Mouse (Mus musculus) fibroblast of lung, adult 2 months (primary cell): ENCODE data around the gene Eif2a.
"Not testable (repeated sequence)": the region's sequence is repeated elsewhere in the genome, so short reads cannot be mapped to it uniquely, and the experiment has no call there.

Experiments
- DNase-seq: peaks from one replicate; pipeline ENCODE4 v3.0.0-alpha.2; 2011; ENCODE audit warnings: low read depth

Gene Eif2a

DNA sequence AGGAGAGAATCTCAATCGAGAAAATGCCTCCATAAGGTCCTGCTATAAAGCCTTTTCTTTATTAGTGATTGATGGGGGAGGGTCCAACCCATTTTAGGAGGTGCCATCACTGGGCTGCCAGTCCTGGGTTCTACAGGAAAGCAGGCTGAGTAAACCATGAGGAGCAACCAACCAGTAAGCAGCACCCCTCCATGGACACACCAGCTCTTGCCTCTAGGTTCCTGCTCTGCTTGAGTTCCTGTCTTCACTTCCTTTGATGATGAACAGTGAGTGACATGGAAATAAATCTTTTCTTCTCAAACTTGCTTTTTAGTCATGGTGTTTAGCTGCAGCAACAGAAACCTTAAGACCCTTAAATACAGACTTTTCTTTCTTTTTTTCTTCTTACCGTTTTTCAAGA is 4.3 kb upstream of the Eif2a start:
- no peak for DNase-seq

DNA sequence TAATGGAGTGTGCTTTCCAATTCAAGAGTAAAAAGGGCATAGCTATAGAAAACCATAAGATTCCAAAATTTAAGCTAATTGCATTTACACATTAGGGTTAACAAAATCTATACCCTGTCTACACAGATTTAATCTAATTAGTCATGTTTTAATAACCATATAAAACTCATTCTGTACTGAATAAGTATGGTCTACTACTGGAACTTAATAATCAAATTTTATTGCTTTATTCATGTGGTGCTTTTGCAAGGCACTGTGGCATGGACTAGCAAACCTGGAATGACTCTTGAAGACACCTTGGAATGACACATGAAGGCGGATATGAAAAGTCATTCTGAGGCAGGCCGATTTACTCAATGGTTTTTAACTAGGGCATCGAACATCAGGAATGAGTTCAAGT is 2.2 kb upstream of the Eif2a start:
- no peak for DNase-seq

DNA sequence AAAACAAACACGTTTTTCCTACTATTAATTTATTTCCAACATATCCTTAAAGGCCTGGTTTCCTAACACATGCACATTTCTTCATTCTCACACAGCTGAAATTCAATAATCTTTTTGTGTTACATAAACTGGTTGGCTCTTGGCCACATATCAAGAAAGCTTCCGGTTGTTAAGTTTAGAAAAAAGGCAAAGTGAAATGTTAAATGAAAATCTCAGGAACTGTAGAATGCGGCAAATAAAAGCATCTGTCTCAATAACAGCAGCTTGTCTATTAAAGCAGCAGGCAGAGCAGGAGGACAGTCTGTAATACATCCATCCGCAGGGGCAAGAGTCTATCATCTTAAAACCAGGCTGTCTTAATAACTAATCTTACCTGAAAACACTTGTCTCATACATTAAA is 1.4 kb upstream of the Eif2a start:
- no peak for DNase-seq

DNA sequence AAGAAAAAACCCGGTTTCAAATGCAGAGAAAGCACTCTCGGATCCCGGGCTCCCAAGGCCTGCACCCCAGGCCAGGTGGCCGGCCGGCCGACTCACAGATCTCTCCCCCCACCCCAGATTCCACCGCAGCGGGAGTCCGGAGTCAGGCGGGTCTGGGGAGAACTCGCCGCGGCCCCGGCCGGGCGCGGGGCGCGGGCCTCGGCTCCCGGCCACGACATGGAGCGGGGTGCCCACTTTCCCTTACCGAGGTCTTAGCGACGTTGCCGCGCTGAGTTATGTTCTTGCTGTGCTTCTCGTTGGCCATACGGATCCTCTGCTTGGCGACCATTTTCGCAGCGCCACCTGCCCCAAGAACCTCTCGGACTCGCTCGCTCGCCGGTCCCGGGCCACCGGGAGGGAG is 455 bp upstream of the Eif2a start:
- no peak for DNase-seq

DNA sequence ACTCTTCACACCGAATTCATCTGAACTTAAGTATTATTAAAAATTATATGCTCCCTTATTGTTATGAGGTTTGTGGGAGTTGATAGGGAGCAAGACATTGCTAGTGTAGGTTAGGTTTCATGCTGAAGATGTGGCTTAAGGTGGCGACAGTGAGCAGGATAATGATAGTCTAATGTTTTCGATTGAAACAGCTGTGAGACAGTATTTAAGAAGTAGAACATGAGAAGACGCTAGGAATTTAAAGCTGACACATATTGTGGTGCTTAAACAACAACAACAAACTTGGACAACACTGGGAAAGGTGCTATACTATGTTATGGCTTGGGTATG is 752 bp downstream of the Eif2a start:
- DNase-seq: no peak

DNA sequence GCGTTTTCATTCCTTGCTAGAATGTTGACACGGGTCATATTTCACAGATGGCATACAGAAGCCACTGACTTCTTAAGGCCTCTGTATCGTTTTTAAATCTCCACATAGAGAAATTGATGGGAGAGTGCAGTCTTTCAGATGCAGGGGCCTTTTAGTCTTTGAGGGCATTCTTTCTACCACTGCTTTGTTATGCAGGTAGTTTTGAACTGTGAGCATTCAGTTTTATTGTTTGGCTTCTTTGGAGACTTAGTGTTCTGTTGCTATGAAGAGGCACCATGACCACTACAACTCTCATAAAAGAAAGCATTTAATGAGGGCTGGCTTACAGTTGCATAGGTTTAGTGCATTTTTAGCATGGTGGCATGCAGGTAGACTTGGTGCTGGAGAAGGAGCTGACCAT is 11.0 kb downstream of the Eif2a start:
- DNase-seq: no peak

DNA sequence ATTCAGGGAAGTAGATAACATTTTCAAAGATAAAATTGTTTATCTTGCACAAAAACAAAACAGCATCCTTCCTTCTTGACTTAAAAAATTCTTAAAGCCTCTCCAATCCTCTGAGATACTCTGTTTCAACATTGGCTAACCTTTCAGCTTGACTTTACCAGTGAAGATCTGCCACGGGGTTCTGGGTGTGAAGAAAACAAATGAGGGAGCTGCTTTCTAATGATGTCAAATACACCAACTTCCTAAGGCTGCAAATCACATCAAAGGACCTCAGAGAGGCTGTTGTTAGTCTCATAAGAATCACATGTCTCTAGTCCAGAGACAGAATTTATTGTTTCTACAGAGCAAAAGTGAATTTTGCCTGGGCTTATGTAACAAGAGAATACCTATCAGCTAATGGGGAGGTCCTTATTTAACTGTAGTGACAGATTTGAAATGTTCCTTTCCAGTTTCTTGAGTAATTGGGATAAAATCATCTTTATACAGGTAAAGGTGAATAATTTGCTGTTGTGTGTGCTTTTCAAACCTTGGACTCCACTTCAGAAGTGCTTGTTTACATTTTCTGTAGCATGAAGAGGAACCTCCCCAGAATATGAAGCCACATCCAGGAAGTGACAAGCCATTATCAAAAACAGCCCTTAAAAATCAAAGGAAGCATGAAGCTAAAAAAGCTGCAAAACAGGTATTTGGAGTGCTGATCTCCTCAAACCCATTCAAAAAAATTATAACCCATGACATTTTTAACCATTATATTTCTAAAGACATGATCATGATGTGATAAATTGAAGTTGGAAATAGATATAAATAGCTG is 26.6 kb downstream of the Eif2a start:
- no peak for DNase-seq

DNA sequence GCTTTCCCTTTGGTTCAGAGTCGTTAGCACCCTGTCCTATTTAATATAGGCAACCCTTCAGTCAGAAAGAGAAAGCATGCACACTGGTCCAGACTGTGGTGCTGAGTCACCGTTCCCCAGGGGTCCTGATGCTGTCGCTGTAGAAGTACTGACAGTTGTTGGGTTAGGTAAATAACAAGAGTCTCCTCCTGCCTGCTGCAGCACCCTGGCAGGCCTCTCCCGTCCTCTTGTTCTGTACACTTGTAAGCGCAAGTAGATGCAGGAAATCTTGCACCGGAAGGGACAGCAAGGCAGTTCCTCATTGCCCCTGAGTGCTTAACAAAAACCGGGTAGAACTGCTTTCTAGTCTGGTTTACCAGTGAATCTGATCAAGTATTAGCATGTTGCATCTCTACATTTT is 31.0 kb downstream of the Eif2a start:
- no peak for DNase-seq

DNA sequence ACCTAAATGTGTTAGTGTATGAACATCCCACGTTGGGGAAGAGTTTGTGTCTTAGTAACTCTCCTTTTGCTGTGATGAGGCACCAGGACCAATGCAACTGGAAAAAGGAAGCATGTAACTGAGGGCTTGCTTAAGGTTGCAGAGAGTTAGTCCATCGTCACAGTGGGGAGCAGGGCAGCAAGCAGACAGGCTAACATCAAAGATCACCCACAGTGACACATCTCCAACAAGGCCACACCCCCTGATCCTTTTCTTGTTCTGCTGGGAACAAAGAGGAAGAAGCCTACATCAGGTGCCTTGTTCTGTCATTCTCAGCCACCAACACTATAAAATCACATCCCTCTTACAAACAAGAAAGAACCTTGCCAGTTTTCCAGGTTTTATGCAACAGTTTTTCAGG is 34.3 kb downstream of the Eif2a start:
- DNase-seq: no peak

DNA sequence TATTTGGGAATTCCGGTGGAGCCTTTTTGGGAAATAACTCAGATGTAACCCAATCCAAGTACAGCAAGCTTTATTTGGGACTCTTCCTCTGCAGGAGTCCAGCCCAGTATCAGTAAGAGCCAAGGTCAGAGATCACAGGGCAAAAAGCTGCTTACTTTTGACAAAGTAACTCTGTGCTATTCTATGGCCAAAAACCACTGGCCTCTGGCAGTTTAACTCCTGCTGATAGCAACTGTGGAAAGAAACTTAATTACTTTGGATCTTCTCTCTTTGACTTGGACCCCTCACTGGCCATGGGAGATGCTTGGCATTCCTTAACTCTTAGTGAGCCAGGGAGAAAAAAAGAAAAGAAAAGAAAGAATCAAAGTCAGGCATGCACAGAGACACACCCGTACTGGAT is 35.8 kb downstream of the Eif2a start:
- DNase-seq: peak; percentile 6

DNA sequence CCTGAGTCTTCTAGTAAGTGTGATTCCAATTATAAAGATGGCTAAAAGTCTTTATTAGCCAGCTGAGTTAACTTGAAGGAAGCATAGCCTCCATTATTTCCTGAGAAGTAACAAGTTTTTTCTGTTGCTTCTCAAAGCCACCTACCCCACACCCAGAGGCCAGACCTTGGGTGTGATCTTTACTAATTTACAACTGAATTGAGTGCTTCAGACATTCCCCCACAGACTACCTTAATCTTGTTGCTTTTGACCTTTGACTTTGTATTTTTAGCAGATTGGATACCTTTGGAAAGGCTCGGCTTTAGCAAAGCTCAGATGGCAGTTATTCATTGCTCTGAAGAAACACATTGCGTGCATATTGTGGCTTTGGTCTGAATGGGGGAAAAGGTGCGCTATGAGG is 45.2 kb downstream of the Eif2a start:
- no peak for DNase-seq

DNA sequence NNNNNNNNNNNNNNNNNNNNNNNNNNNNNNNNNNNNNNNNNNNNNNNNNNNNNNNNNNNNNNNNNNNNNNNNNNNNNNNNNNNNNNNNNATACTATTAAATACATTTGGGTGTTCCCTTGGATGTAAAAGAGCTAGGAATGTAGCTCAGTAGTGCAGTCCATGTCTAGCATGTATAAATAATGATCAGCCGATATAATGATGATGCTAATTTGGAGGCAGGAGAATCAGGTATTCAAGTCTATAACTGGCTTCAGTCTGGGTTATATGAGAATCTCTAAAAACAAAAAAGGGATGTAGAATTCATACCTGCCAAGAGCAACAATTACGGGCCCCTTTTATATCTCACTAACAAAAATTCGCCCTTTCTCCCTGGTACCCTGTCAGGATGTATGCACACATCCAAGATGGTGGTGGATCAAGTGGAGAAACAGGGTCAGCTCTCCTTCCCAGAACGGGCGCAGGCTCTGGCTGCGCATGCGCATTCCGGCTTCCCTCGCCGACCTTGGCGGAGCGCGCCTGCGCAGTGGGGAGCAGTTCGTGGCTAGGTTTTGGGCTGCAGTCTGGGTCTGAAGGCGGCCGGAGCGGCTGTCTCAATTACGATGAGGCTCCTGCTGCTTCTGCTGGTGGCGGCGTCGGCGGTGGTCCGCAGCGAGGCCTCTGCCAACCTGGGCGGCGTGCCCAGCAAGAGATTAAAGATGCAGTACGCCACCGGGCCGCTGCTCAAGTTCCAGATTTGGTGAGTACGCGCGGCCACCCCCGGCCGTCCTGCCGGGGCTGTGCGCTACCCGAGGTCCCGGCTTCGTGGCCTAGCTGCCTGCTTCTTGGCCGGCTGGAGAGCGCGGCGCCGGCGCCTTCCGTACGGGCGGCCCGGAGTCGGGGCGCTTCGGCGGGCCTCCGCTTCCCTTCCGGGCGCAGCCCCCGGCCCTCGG is 50.8 kb downstream of the Eif2a start, which contains the start of gene Selenot:
Selenot (plus strand) TSS at position 500 of the 930 bp plus-strand sequence.
- peak; percentile 89 for DNase-seq

DNA sequence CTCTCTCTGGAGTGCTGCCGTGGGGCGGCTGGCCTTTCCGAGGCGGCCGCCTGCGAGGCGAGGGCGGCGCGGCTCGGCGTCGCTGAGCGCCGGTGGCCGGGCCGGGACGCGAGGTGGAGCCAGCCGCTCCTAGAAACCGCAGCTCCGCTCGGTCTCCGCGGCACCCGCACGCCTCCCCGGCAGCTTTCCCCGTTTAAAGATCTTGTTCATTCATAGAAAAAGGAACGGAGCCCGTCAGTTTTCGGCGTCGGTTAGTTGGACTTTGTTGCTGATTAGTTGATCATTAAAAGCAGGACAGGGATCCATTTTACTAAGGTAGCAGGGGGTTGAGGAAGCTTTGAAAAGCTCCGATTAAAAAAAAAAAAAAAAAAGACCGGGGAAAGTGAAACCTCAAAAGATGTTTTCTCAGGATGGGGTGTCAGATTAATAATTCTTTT is 51.5 kb downstream of the Eif2a start:
- peak; percentile 5 for DNase-seq

DNA sequence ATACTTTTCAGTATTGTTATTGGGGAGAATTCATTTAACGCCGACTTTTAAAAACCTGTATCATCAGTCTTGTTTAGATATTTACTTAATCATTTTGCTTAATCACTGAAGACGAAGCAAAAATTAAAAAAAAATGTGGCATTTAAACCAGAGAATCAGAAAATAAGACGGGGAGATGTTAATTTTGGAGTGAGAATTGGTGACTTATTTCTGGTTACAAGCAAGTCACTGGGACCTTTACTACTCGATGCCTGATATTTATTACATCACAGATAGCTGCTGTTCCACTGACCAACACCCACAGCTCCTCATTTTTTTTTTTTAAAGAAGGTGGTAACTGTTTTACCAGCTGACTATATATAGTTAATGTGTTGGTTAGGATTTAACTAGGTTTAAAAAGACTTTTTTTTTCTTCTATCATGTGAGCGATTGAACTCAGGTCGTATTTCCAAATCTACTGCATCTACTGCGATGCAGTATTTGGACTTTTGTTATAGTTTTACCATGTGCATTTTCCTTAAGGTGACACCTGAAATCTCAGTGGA is 52.0 kb downstream of the Eif2a start:
- peak; percentile 3 for DNase-seq

DNA sequence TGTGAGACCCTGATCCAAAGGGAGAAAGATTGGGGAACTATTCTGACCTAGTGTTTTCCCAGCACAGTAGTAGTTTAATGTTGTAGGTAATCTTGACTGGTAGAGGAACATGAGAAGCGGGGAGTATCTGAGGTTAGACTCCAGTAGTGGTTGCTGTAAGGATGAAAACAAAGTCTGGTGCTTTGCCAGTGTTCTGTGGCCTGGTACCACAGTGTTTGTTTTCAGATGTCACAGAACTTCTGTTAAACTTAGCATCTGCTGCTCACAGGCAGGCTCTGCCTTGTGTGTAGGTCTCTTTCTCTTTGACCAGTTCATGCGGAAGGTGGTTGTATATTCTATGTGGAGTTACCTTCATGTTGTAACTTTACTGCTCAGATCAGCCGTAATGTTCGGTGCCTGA is 55.9 kb downstream of the Eif2a start:
- DNase-seq: no peak

DNA sequence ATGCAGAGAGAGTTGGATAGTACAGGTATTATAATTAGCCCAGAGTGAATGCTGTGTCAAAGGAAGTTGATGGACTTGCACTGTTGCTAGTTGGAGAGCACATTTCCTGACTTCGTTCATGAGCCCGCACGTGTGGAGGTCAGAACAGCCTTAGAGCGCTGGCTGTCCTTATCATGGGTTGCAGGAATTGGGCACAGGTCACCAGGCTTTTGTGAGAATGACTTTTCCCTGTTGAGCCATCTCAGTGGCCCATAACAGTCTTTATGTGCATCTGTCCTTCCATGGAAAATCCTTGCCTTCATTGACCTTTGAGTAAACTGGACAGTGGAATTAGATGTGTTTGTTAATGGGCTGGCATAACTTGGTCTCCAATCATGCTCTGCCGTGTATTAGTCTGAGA is 56.7 kb downstream of the Eif2a start:
- no peak for DNase-seq

DNA sequence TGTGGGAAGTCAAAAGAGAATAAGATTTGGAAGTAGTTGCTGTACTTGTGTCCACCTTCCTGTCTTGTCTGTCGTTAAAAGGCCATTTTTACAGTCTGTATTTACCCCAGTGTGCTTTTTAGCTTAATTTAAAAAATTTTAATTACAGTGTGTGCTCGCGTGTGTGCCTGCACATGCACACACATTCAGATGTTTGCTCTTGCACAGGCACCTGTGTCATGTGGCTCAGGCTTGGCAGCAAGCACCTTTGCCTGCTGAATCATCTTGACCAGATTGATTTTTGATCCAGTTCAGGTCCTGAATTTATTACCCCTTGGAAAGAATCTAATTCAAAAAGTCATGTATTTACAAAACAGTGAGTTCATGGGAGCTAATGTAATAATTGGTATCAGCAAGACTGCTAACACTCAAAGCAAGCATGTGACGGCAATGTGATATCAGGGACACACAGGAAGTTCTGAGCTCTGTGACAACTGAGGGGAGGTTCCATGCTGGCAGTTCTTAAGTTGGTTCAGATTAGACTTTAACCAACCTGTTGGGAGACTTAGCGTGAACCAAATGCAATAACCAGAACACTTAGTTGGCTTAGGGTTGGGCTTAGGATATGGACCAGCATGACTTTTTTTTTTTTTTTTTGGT is 57.3 kb downstream of the Eif2a start:
- DNase-seq: no peak

DNA sequence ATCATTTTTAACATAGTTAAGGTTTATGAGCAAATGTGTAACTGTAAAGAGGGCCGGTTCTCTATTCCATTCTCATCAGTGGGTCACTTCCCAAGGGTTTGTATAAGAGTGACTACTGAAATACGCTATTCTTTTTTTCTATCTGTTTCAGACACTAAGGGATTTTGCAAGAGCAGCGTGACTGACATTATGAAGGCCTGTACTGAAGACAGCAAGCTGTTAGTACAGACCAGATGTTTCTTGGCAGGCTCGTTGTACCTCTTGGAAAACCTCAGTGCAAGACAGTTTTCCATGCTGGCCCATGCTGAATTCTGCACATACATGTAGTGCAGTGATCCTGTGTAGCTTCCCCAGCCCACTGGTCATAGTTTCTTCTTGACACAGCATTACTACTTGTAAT is 64.9 kb downstream of the Eif2a start:
- DNase-seq: not testable (repeated sequence)

DNA sequence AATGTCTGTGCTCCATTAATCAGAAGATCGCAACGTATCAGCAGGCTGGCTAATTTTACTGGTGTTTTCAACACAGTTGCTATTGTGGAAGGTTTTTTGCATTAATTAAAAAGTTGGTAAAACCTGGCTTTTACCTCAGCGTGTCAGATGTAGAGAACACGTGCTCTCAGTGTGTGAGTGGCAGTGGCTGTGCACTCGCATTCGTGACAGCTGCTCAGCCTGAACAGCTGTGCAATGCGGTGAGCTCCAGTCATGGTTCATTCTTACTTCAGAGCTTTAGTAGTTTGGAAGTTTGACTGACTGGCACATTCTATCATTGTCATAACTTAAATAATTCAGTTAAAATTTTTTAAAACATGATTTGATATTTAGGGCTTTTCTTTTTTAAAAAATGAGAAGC is 67.0 kb downstream of the Eif2a start:
- DNase-seq: not testable (repeated sequence)

DNA sequence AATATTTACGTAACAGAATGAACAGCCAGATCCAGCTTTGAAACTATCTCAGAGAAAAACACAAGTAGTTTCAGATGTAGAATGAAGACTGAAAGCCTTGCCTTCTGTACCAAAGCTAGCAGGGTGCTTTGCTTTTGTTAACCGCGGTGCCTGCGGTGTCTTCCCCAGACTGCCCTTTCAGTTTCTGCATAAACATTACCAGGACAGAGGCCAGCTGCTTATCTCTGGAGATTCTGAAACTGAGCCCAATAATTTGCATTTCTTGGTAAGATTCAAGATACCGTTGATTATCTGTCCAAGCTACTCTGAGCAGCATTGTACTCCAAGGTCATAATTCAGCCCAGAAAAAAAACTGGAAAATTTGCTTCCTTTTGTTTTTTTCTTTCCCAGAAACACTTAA is 68.0 kb downstream of the Eif2a start:
- no peak for DNase-seq
